Mouse (Mus musculus) hindbrain, embryonic 16.5 days (tissue): ENCODE measurements around the gene Aspn. TPM values are rescaled to one million over a fixed set of nuclear protein-coding genes. Genes with fewer than 3 reads are reported as not detected.
"Not testable (repeated sequence)": the region's sequence is repeated elsewhere in the genome, so short reads cannot be mapped to it uniquely, and the experiment has no call there.

Experiments used
- ATAC-seq: fragments of 200-750 bp; cut with Nextera tagmentation; 2 replicates; pipeline ENCODE4 v1.8.0; 2017; ENCODE audit warnings: moderate TSS enrichment, moderate library complexity
- H3K27ac ChIP-seq: fragments of 300-500 bp; sonication (generic); 2 replicates; pipeline ENCODE4 v1.5.1; 2014; ENCODE audit warnings: low read depth, mild to moderate bottlenecking, control low read depth, low read length, moderate library complexity
- H3K27me3 ChIP-seq: fragments of 300-500 bp; sonication (generic); replicated peaks from 2 replicates; pipeline ENCODE4 v1.6.1; 2014; ENCODE audit warnings: low read length; ENCODE audit not compliant: control insufficient read depth, insufficient read depth
- H3K36me3 ChIP-seq: fragments of 300-500 bp; sonication (generic); 2 replicates; pipeline ENCODE4 v1.6.1; 2014; ENCODE audit warnings: mild to moderate bottlenecking, low read length, moderate library complexity, mixed read lengths; ENCODE audit not compliant: control insufficient read depth, insufficient read depth
- H3K4me1 ChIP-seq: fragments of 300-500 bp; sonication (generic); 2 replicates; pipeline ENCODE4 v1.6.1; 2014; ENCODE audit warnings: low read depth, low read length; ENCODE audit not compliant: control insufficient read depth, insufficient read depth
- H3K4me2 ChIP-seq: fragments of 300-500 bp; sonication (generic); 2 replicates; pipeline ENCODE4 v1.6.1; 2014; ENCODE audit warnings: mild to moderate bottlenecking, low read length, control low read depth, moderate library complexity
- H3K4me3 ChIP-seq: fragments of 300-500 bp; sonication (generic); 2 replicates; pipeline ENCODE4 v1.5.1; 2014; ENCODE audit warnings: mild to moderate bottlenecking, low read length, control low read depth, moderate library complexity
- H3K9ac ChIP-seq: fragments of 300-500 bp; sonication (generic); 2 replicates; pipeline ENCODE4 v1.6.1; 2014; ENCODE audit warnings: low read depth, mild to moderate bottlenecking, control low read depth, low read length, moderate library complexity
- H3K9me3 ChIP-seq: fragments of 300-500 bp; sonication (generic); 2 replicates; pipeline ENCODE4 v1.6.1; 2014; ENCODE audit warnings: mild to moderate bottlenecking, low read length, moderate library complexity; ENCODE audit not compliant: control insufficient read depth
- WGBS: fragments of 180-500 bp; shearing (Covaris S2); extraction: QIAGEN DNeasy Blood & Tissue Kit; methylation state at CpG from one replicate; pipeline ENCODE4 v1.1.7; 2014; 5-methylcytosine and 5-hydroxymethylcytosine counted together
- polyA plus RNA-seq: library from polyadenylated mRNA; unstranded; fragments of >200 nt; fragmentation: Nextera tagmentation; extraction: Ambion mirVana; gene quantifications from 2 replicates; pipeline ENCODE4 v1.2.1, GENCODE M21; 2015

Aspn gene
- polyA plus RNA-seq, 1 experiment from 2014 or later = 0.84 TPM

- H3K9ac ChIP-seq = no peak overlapping the region
- no peaks in the 10 kb centered on the region for H3K36me3 ChIP-seq
- no peak overlapping the region for H3K27ac ChIP-seq
- no peak for ATAC-seq
- no peak overlapping the region for H3K4me3 ChIP-seq
- H3K27me3 ChIP-seq = no peaks in the 10 kb centered on the region
- 97% methylated on average over 2 of the region's 2 CpGs for WGBS
- H3K9me3 ChIP-seq = no peaks in the 10 kb centered on the region
- no peak overlapping the region for H3K4me2 ChIP-seq
- no peaks in the 10 kb centered on the region for H3K4me1 ChIP-seq
These were observed 27.2 kb downstream of the Aspn start for GRCm38 (mm10) chr13:49571418-49571817.

GRCm38 (mm10) chr13:49581541-49582530 lies 37.6 kb downstream of the Aspn start, which contains the start of gene Omd:
Gene Omd, plus strand, starts transcription at chr13:49582462.
- H3K4me2 ChIP-seq = no peak within 1 kb of the TSS
- no peaks in the 10 kb centered on the region for H3K9me3 ChIP-seq
- H3K36me3 ChIP-seq = no peaks in the 10 kb centered on the region
- no peaks in the 10 kb centered on the region for H3K4me1 ChIP-seq
- 83% methylated on average over 8 of the region's 8 CpGs for WGBS
- no peak for ATAC-seq
- no peak within 1 kb of the TSS for H3K4me3 ChIP-seq
- no peaks in the 10 kb centered on the region for H3K27me3 ChIP-seq
- H3K27ac ChIP-seq = no peak within 1 kb of the TSS
- no peak within 1 kb of the TSS for H3K9ac ChIP-seq

GRCm38 (mm10) chr13:49583859-49584258 lies 39.6 kb downstream of the Aspn start:
- no peak overlapping the region for H3K4me3 ChIP-seq
- no peaks in the 10 kb centered on the region for H3K27me3 ChIP-seq
- H3K36me3 ChIP-seq = no peaks in the 10 kb centered on the region
- H3K27ac ChIP-seq = no peak overlapping the region
- no peak overlapping the region for H3K4me2 ChIP-seq
- no peak overlapping the region for H3K9ac ChIP-seq
- H3K9me3 ChIP-seq = no peaks in the 10 kb centered on the region
- no peak for ATAC-seq
- H3K4me1 ChIP-seq = no peaks in the 10 kb centered on the region

GRCm38 (mm10) chr13:49584307-49585005 lies 40.2 kb downstream of the Aspn start:
- H3K4me3 ChIP-seq = no peak overlapping the region
- no peak overlapping the region for H3K4me2 ChIP-seq
- no peak overlapping the region for H3K9ac ChIP-seq
- H3K4me1 ChIP-seq = no peaks in the 10 kb centered on the region
- H3K27me3 ChIP-seq = no peaks in the 10 kb centered on the region
- 79% methylated on average over 8 of the region's 8 CpGs for WGBS
- H3K9me3 ChIP-seq = no peaks in the 10 kb centered on the region
- ATAC-seq = no peak
- H3K27ac ChIP-seq = no peak overlapping the region
- H3K36me3 ChIP-seq = no peaks in the 10 kb centered on the region

- Histone ChIP-seq H3K27ac (no peak overlapping the region), H3K36me3 (no peaks in the 10 kb centered on the region), H3K4me3 (no peak overlapping the region), H3K9ac (no peak overlapping the region), H3K4me1 (no peaks in the 10 kb centered on the region), H3K4me2 (no peak overlapping the region), H3K27me3 (no peaks in the 10 kb centered on the region), H3K9me3 (no peaks in the 10 kb centered on the region)
- ATAC-seq = no peak
- 97% methylated on average over 6 of the region's 6 CpGs for WGBS
These were observed 41.8 kb downstream of the Aspn start for GRCm38 (mm10) chr13:49586062-49586461.

GRCm38 (mm10) chr13:49602541-49602940 lies 58.3 kb downstream of the Aspn start:
- not testable (repeated sequence) for H3K4me3 ChIP-seq, H3K4me1 ChIP-seq, H3K4me2 ChIP-seq, H3K36me3 ChIP-seq, H3K9ac ChIP-seq, ATAC-seq, H3K27ac ChIP-seq, H3K27me3 ChIP-seq, H3K9me3 ChIP-seq
- 61% methylated on average over 2 of the region's 2 CpGs for WGBS

- Histone ChIP-seq H3K9me3 (no peaks in the 10 kb centered on the region), H3K4me1 (no peaks in the 10 kb centered on the region), H3K9ac (no peak overlapping the region), H3K27ac (no peak overlapping the region), H3K4me2 (no peak overlapping the region), H3K4me3 (no peak overlapping the region), H3K27me3 (no peaks in the 10 kb centered on the region), H3K36me3 (no peaks in the 10 kb centered on the region)
- ATAC-seq = no peak
These were observed 59.4 kb downstream of the Aspn start for GRCm38 (mm10) chr13:49603603-49604002.

- Histone ChIP-seq H3K4me1 (no peaks in the 10 kb centered on the region), H3K9ac (no peak within 1 kb of the TSS), H3K4me2 (no peak within 1 kb of the TSS), H3K36me3 (no peaks in the 10 kb centered on the region), H3K27me3 (no peaks in the 10 kb centered on the region), H3K9me3 (no peaks in the 10 kb centered on the region), H3K27ac (no peak within 1 kb of the TSS), H3K4me3 (no peak within 1 kb of the TSS)
- 78% methylated on average over 4 of the region's 4 CpGs for WGBS
- no peak for ATAC-seq
These were observed 63.5 kb downstream of the Aspn start, which contains the start of gene Ogn for GRCm38 (mm10) chr13:49607714-49608113. Gene Ogn, plus strand, starts transcription at chr13:49608046.

- no peak for ATAC-seq
- no peak overlapping the region for H3K27ac ChIP-seq
- H3K9me3 ChIP-seq = no peaks in the 10 kb centered on the region
- no peaks in the 10 kb centered on the region for H3K4me1 ChIP-seq
- H3K36me3 ChIP-seq = no peaks in the 10 kb centered on the region
- H3K4me2 ChIP-seq = no peak overlapping the region
- 81% methylated on average over 4 of the region's 4 CpGs for WGBS
- H3K4me3 ChIP-seq = no peak overlapping the region
- H3K27me3 ChIP-seq = no peaks in the 10 kb centered on the region
- no peak overlapping the region for H3K9ac ChIP-seq
These were observed 64.5 kb downstream of the Aspn start for GRCm38 (mm10) chr13:49608589-49609322.
